Comparison of ENCODE assay signal across 8 mouse cellular contexts in genomic region chr14:25457434-25457957, GRCm38 (mm10). TPM values are rescaled to one million over a fixed set of nuclear protein-coding genes. Genes with fewer than 3 reads are reported as not detected.
DNase-seq lines count a peak whose midpoint lies in the region; ATAC-seq and TF ChIP-seq lines count a peak whose summit lies in the region.

No protein-coding gene starts in this region.

- no peaks in the 10 kb centered on the region for H3K36me3 ChIP-seq in C2C12 (ENCODE audit: control insufficient read depth, insufficient read depth)
- H3K36me3 ChIP-seq in forebrain, embryonic 11.5 days (ENCODE audit: control insufficient read depth, insufficient read depth, low read length) = no peaks in the 10 kb centered on the region
- H3K36me3 ChIP-seq in heart, embryonic 16.5 days (ENCODE audit: control insufficient read depth, insufficient read depth) = no peaks in the 10 kb centered on the region
- H3K36me3 ChIP-seq in liver, embryonic 13.5 days = no peaks in the 10 kb centered on the region
- no peaks in the 10 kb centered on the region for H3K36me3 ChIP-seq in stomach, embryonic 14.5 days (ENCODE audit: control insufficient read depth, insufficient read depth, low read length)

- peak; percentile 87 for ATAC-seq in forebrain, embryonic 11.5 days (replicated peaks; ENCODE audit: low FRiP score)
- ATAC-seq in heart, embryonic 16.5 days (replicated peaks; ENCODE audit: extremely low read depth, insufficient read depth, low FRiP score) = peak; percentile 77
- peak; percentile 46 for ATAC-seq in liver, embryonic 13.5 days (ENCODE audit: low read depth)
- peak; percentile 83 for ATAC-seq in stomach, embryonic 14.5 days (ENCODE audit: insufficient number of reproducible peaks, insufficient read depth, low FRiP score, low read depth)

- peak overlapping the region; percentile 99 for H3K9ac ChIP-seq in forebrain, embryonic 11.5 days (ENCODE audit: low read length)
- peak overlapping the region; percentile 81 for H3K9ac ChIP-seq in heart, embryonic 16.5 days (ENCODE audit: low read length)
- peak overlapping the region; percentile 62 for H3K9ac ChIP-seq in liver, embryonic 13.5 days
- H3K9ac ChIP-seq in stomach, embryonic 14.5 days (replicated peaks; ENCODE audit: low read depth, low read length) = peak overlapping the region; percentile 95

- H3K27me3 ChIP-seq in C2C12 (ENCODE audit: control insufficient read depth, insufficient read depth, insufficient read length) = no peaks in the 10 kb centered on the region
- H3K27me3 ChIP-seq in forebrain, embryonic 11.5 days (ENCODE audit: control insufficient read depth, insufficient read depth, low read length) = no peaks in the 10 kb centered on the region
- no peaks in the 10 kb centered on the region for H3K27me3 ChIP-seq in heart, embryonic 16.5 days (ENCODE audit: control insufficient read depth, insufficient read depth, low read length)
- peaks cover 93% of the 10 kb centered on the region for H3K27me3 ChIP-seq in liver, embryonic 13.5 days
- H3K27me3 ChIP-seq in stomach, embryonic 14.5 days (ENCODE audit: control insufficient read depth, insufficient read depth, low read length) = no peaks in the 10 kb centered on the region

- TF ChIP-seq CTCF in C2C12 (IDR thresholded peaks at IDR 0.05; ENCODE audit: control insufficient read depth, insufficient read depth, insufficient read length) = peak; percentile 51

- no peaks in the 10 kb centered on the region for H3K9me3 ChIP-seq in forebrain, embryonic 11.5 days (ENCODE audit: control insufficient read depth, low read length)
- no peaks in the 10 kb centered on the region for H3K9me3 ChIP-seq in heart, embryonic 16.5 days (replicated peaks; ENCODE audit: control insufficient read depth, low read length)
- H3K9me3 ChIP-seq in liver, embryonic 13.5 days (replicated peaks) = no peaks in the 10 kb centered on the region
- no peaks in the 10 kb centered on the region for H3K9me3 ChIP-seq in stomach, embryonic 14.5 days (ENCODE audit: control insufficient read depth, low read depth, low read length)

- peaks cover 26% of the 10 kb centered on the region for H3K79me3 ChIP-seq in C2C12 (ENCODE audit: low read depth)

- H3K27ac ChIP-seq in forebrain, embryonic 11.5 days (ENCODE audit: low read depth, low read length) = peak overlapping the region; percentile 70
- peak overlapping the region; percentile 100 for H3K27ac ChIP-seq in heart, embryonic 16.5 days (ENCODE audit: low read length)
- H3K27ac ChIP-seq in liver, embryonic 13.5 days = no peak overlapping the region
- peak overlapping the region; percentile 100 for H3K27ac ChIP-seq in stomach, embryonic 14.5 days (ENCODE audit: low read length)

- H3K79me2 ChIP-seq in C2C12 (ENCODE audit: control insufficient read depth, insufficient read depth) = peaks cover 34% of the 10 kb centered on the region

- DNase-seq in brain, adult 2 months (ENCODE audit: low read depth, low spot score) = peak; percentile 99
- DNase-seq in forebrain, embryonic 11.5 days (ENCODE audit: low spot score) = peak; percentile 100
- peak; percentile 96 to 98 for DNase-seq in kidney, postnatal 25 days
- peak; percentile 76 for DNase-seq in liver, embryonic 13.5 days
- peak; percentile 79 to 80 for DNase-seq in natural killer cell, adult 2 months (ENCODE audit: low spot score in 2 of 2)

- peaks cover 26% of the 10 kb centered on the region for H3K4me1 ChIP-seq in forebrain, embryonic 11.5 days (replicated peaks; ENCODE audit: control insufficient read depth, insufficient read depth, low read length)
- H3K4me1 ChIP-seq in heart, embryonic 16.5 days (ENCODE audit: control insufficient read depth, insufficient read depth, low read length) = peaks cover 25% of the 10 kb centered on the region
- H3K4me1 ChIP-seq in liver, embryonic 13.5 days (replicated peaks) = peaks cover 68% of the 10 kb centered on the region
- H3K4me1 ChIP-seq in stomach, embryonic 14.5 days (ENCODE audit: control insufficient read depth, insufficient read depth, low read length) = peaks cover 23% of the 10 kb centered on the region

- peak overlapping the region; percentile 45 for H3ac ChIP-seq in C2C12 (ENCODE audit: control insufficient read depth, insufficient read length, low read depth)

- H3K4me3 ChIP-seq in C2C12 (ENCODE audit: insufficient read depth, poor library complexity, severe bottlenecking) = peak overlapping the region; percentile 30
- peak overlapping the region; percentile 98 for H3K4me3 ChIP-seq in forebrain, embryonic 11.5 days (ENCODE audit: low read depth, low read length)
- H3K4me3 ChIP-seq in heart, embryonic 16.5 days (ENCODE audit: low read length) = peak overlapping the region; percentile 97
- peak overlapping the region; percentile 78 for H3K4me3 ChIP-seq in liver, embryonic 13.5 days (replicated peaks)
- H3K4me3 ChIP-seq in stomach, embryonic 14.5 days (ENCODE audit: low read depth, low read length) = peak overlapping the region; percentile 89

- under 1% methylated on average over 49 of the region's 52 CpGs for WGBS in forebrain, embryonic 11.5 days
- WGBS in heart, embryonic 16.5 days = under 1% methylated on average over 52 of the region's 52 CpGs
- WGBS in liver, embryonic 13.5 days (ENCODE audit: insufficient replicate concordance) = under 1% methylated on average over 52 of the region's 52 CpGs
- WGBS in stomach, embryonic 14.5 days = under 1% methylated on average over 48 of the region's 52 CpGs

- H3K4me2 ChIP-seq in forebrain, embryonic 11.5 days (ENCODE audit: low read depth, low read length, severe bottlenecking) = peak overlapping the region; percentile 95
- peak overlapping the region; percentile 92 for H3K4me2 ChIP-seq in heart, embryonic 16.5 days (ENCODE audit: low read depth, low read length)
- H3K4me2 ChIP-seq in liver, embryonic 13.5 days = peak overlapping the region; percentile 98
- peak overlapping the region; percentile 83 for H3K4me2 ChIP-seq in stomach, embryonic 14.5 days (replicated peaks; ENCODE audit: low read depth, low read length)

TF ChIP-seq in C2C12, 6 proteins besides CTCF, POLR2A, EP300 and RAD21:
- TF ChIP-seq MYOD1 (IDR thresholded peaks at IDR 0.05; ENCODE audit: control insufficient read depth, insufficient read length, low read depth) (peak; percentile 14), MAX (IDR thresholded peaks at IDR 0.05) (peak; percentile 73), MYOG (IDR thresholded peaks at IDR 0.05; ENCODE audit: control insufficient read depth, extremely low read depth, insufficient read length) (no peak)
TF ChIP-seq in C2C12: peak in this region for 2.

RNA-seq across cellular contexts. Expression of gene Zmiz1, which starts 1.5 kb away (rescaled TPM):
- 27.3 TPM for polyA plus RNA-seq in C2C12 (2012; fragmentation: generic; extraction: Trizol)
- polyA plus RNA-seq in forebrain, embryonic 11.5 days (2014; fragmentation: Nextera tagmentation; extraction: Ambion mirVana) = 70.1 and 71.2 TPM in 2 replicates
- 20.6 and 22.6 TPM in 2 replicates for polyA plus RNA-seq in heart, embryonic 16.5 days (2015; fragmentation: Nextera tagmentation; extraction: Ambion mirVana)
- polyA plus RNA-seq in liver, embryonic 13.5 days (2015; fragmentation: Nextera tagmentation; extraction: Ambion mirVana) = 4.5 TPM in 2 replicates
- 43.9 and 45.3 TPM in 2 replicates for polyA plus RNA-seq in stomach, embryonic 14.5 days (2014; fragmentation: Nextera tagmentation; extraction: Ambion mirVana)

Comparison
In these comparisons a context has a peak if more than half of its experiments do, and no peak if none do; other contexts are left out.
1. H3K4me3 ChIP-seq: peak in every context shown above with its lines; median percentile 98 in forebrain, embryonic 11.5 days; 97 in heart, embryonic 16.5 days; 89 in stomach, embryonic 14.5 days; 78 in liver, embryonic 13.5 days; 30 in C2C12.